Mouse (Mus musculus) Patski (cell line): ENCODE measurements around the gene Pcdh17. TPM values are rescaled to one million over a fixed set of nuclear protein-coding genes. Genes with fewer than 3 reads are reported as not detected.

ENCODE experiments used
- ATAC-seq: fragments of 100-300 bp; one replicate; pipeline ENCODE4 v1.8.0; 2021
- CTCF ChIA-PET: fragments of 350-600 bp; sonication (Branson Sonifier 250); formaldehyde crosslinking; loops from one replicate; lab custom pipeline; 2022; ENCODE audit warnings: inconsistent platforms; lab: Charles Lee
- POLR2A ChIA-PET: fragments of 350-600 bp; sonication (Branson Sonifier 250); formaldehyde crosslinking; loops from one replicate; lab custom pipeline; 2022; ENCODE audit warnings: antibody characterized with exemption, inconsistent platforms; lab: Charles Lee
- DNase-seq: peaks from one replicate; pipeline ENCODE4 v3.0.0-alpha.2; 2011; ENCODE audit warnings: low read depth, low spot score
- H3K27me3 ChIP-seq: fragments of 371-371 bp; one replicate; pipeline ENCODE4 v1.5.1; 2021
- CTCF ChIP-seq: fragments of 100-300 bp; IDR thresholded peaks from one replicate; pipeline ENCODE4 v1.5.1; 2021
- in situ Hi-C: fragments of 300-500 bp; cut with MboI; formaldehyde crosslinking; loops from 3 replicates; pipeline ENCODE4 v1.11.1; 2018; ENCODE audit warnings: low pct_unique_long_range_greater_than_20kb, mixed read lengths
- polyA plus RNA-seq: library from polyadenylated mRNA; unstranded; gene quantifications from one replicate; pipeline ENCODE4 v1.2.3, GENCODE M21; 2021

Gene Pcdh17
- not detected for polyA plus RNA-seq

- ChIA-PET POLR2A (no interaction called here), CTCF (no interaction called here)
- TF ChIP-seq CTCF, result no peak
- DNase-seq (no peak), ATAC-seq (peak; percentile 53)
- H3K27me3 ChIP-seq, result peaks cover 61% of the 10 kb centered on the region
- in situ Hi-C loops, result loop anchor here (25.0 kb wide), 1 partner anchor 1869 kb away; no protein-coding TSS in a partner anchor
Observed at GRCm38 (mm10) chr14:84443288-84443686, at the start of gene Pcdh17. Pcdh17 (plus strand) TSS chr14:84443563.

- ATAC-seq, result no peak
- CTCF ChIA-PET, result no interaction called here
- in situ Hi-C loops, result no loop called here
- no peak for TF ChIP-seq CTCF
- DNase-seq, result no peak
- POLR2A ChIA-PET, result no interaction called here
- no peaks in the 10 kb centered on the region for H3K27me3 ChIP-seq
Observed at GRCm38 (mm10) chr14:84397137-84397536, 46.2 kb upstream of the Pcdh17 start.

- POLR2A ChIA-PET, result no interaction called here
- no peak for TF ChIP-seq CTCF
- no peak for DNase-seq
- ATAC-seq, result no peak
- in situ Hi-C loops, result loop anchor here (25.0 kb wide), 1 partner anchor 1888 kb away; no protein-coding TSS in a partner anchor
- CTCF ChIA-PET, result no interaction called here
- H3K27me3 ChIP-seq, result no peaks in the 10 kb centered on the region
Observed at GRCm38 (mm10) chr14:84424736-84425135, 18.6 kb upstream of the Pcdh17 start.

GRCm38 (mm10) chr14:84426616-84427015 is 16.7 kb upstream of the Pcdh17 start:
- no peak for ATAC-seq
- POLR2A ChIA-PET, result no interaction called here
- H3K27me3 ChIP-seq, result no peaks in the 10 kb centered on the region
- CTCF ChIA-PET, result interaction anchor here (1.4 kb wide), 1 partner anchor 9 kb away, joined by 4 read pairs; no protein-coding TSS in a partner anchor
- DNase-seq, result no peak
- TF ChIP-seq CTCF, result no peak
- in situ Hi-C loops, result loop anchor here (25.0 kb wide), 1 partner anchor 1886 kb away; no protein-coding TSS in a partner anchor

- in situ Hi-C loops, result loop anchor here (25.0 kb wide), 1 partner anchor 1874 kb away; no protein-coding TSS in a partner anchor
- no peak for ATAC-seq
- H3K27me3 ChIP-seq, result peaks cover 20% of the 10 kb centered on the region
- no peak for TF ChIP-seq CTCF
- DNase-seq, result no peak
- ChIA-PET POLR2A (no interaction called here), CTCF (interaction anchor here (0.7 to 1.5 kb wide), 3 partner anchors 8 to 23 kb away, joined by 3 read pairs; no protein-coding TSS in a partner anchor)
Observed at GRCm38 (mm10) chr14:84438066-84438770, 5.1 kb upstream of the Pcdh17 start.

GRCm38 (mm10) chr14:84440903-84441302 is 2.5 kb upstream of the Pcdh17 start:
- TF ChIP-seq CTCF, result no peak
- CTCF ChIA-PET, result interaction anchor here (1.3 kb wide), 1 partner anchor 27 kb away, joined by 3 read pairs; no protein-coding TSS in a partner anchor
- ATAC-seq (no peak), DNase-seq (no peak)
- H3K27me3 ChIP-seq, result peaks cover 38% of the 10 kb centered on the region
- in situ Hi-C loops, result loop anchor here (25.0 kb wide), 1 partner anchor 1871 kb away; no protein-coding TSS in a partner anchor
- POLR2A ChIA-PET, result no interaction called here

GRCm38 (mm10) chr14:84442528-84443287 is 655 bp upstream of the Pcdh17 start:
- DNase-seq, result no peak
- ATAC-seq, result no peak
- no peak for TF ChIP-seq CTCF
- CTCF ChIA-PET, result no interaction called here
- in situ Hi-C loops, result loop anchor here (25.0 kb wide), 1 partner anchor 1870 kb away; no protein-coding TSS in a partner anchor
- POLR2A ChIA-PET, result no interaction called here
- peaks cover 55% of the 10 kb centered on the region for H3K27me3 ChIP-seq

- in situ Hi-C loops, result loop anchor here (25.0 kb wide), 1 partner anchor 1869 kb away; no protein-coding TSS in a partner anchor
- ChIA-PET CTCF (no interaction called here), POLR2A (no interaction called here)
- no peak for ATAC-seq
- peaks cover 65% of the 10 kb centered on the region for H3K27me3 ChIP-seq
- no peak for DNase-seq
- TF ChIP-seq CTCF, result no peak
Observed at GRCm38 (mm10) chr14:84443761-84444160, 398 bp downstream of the Pcdh17 start.

GRCm38 (mm10) chr14:84444276-84444662 is 906 bp downstream of the Pcdh17 start:
- ChIA-PET CTCF (no interaction called here), POLR2A (no interaction called here)
- in situ Hi-C loops, result loop anchor here (25.0 kb wide), 1 partner anchor 1868 kb away; no protein-coding TSS in a partner anchor
- peaks cover 61% of the 10 kb centered on the region for H3K27me3 ChIP-seq
- DNase-seq (no peak), ATAC-seq (no peak)
- TF ChIP-seq CTCF, result no peak

GRCm38 (mm10) chr14:84444663-84445502 is 1.5 kb downstream of the Pcdh17 start:
- peaks cover 56% of the 10 kb centered on the region for H3K27me3 ChIP-seq
- ChIA-PET POLR2A (no interaction called here), CTCF (interaction anchor here (0.7 kb wide), 1 partner anchor 27 kb away, joined by 3 read pairs; no protein-coding TSS in a partner anchor)
- in situ Hi-C loops, result loop anchor here (25.0 kb wide), 1 partner anchor 1867 kb away; no protein-coding TSS in a partner anchor
- no peak for DNase-seq
- TF ChIP-seq CTCF, result no peak
- no peak for ATAC-seq
